Mouse (Mus musculus): ENCODE data around the gene Clasp1.

Clasp1 gene

DNA sequence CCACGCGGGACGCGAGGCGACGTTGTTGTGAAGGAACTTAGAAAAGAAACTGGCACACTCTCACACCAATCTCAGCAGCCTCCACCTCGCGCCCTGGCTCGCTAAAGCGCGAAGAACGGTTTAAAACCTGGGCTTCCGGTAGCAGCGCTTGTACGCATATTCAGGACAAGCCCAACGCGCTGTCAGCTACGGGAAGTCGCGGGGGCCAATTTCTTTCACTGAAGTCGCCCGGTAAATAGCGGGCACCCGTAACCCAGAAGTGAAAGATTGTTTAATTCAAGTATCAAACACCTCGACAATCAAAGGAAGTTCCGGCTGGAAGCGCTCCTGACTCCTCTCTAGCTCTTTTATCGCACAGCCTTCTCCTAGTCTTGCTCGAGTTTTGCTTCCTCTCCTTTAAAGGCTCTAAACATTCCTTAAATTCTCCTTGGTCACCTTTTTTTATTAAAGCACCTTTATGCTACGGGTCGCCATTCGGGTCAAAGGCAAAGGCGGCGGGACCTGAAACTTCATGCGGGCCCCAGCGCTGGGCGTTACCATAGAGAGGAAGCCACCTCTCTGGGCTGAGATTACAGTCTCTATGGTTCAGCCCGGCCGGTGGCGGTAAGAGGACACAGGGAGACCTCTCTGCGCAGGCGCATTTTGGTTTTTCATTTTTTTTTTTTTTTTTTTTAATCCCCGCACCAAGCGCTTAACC lies at the start of gene Clasp1:
Gene Clasp1, plus strand, starts transcription at position 302 of the 697 bp plus-strand sequence.
- peak; percentile 98 for DNase-seq (ENCODE audit: low read depth, low spot score)

GRCm38 (mm10) chr1:118343649-118344435 lies 45.0 kb upstream of the Clasp1 start:
- no peak for DNase-seq (ENCODE audit: low read depth, low spot score)

DNA sequence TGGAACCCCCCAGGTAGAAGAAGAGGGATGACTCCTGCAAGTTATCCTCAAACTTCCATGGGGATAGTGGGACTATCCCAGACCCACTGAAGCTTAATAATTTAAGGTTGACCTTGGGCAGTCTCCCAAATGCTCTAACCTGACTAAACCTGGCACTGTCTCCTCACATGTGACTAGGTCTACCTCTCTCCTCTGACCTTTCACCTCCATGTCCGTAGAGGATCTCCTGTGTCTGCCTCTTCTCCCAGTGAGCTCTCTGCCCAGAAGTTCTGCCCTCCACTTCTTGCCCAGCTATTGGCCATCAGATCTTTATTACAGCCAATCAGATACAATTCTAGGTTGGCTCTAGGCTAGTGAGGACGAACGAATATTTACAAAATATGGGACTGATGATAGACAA lies 38.9 kb upstream of the Clasp1 start:
- DNase-seq (ENCODE audit: low read depth, low spot score): no peak

- peak; percentile 21 for DNase-seq (ENCODE audit: low read depth, low spot score)
These were observed 29.6 kb upstream of the Clasp1 start for GRCm38 (mm10) chr1:118359071-118359761.

- DNase-seq (ENCODE audit: low read depth, low spot score): no peak
These were observed 20.9 kb upstream of the Clasp1 start for GRCm38 (mm10) chr1:118367970-118368369.

GRCm38 (mm10) chr1:118368721-118369461 lies 20.0 kb upstream of the Clasp1 start:
- peak; percentile 28 for DNase-seq (ENCODE audit: low read depth, low spot score)

- DNase-seq (ENCODE audit: low read depth, low spot score): no peak
These were observed 11.1 kb upstream of the Clasp1 start for GRCm38 (mm10) chr1:118377784-118378183.

GRCm38 (mm10) chr1:118380105-118380786 lies 8.6 kb upstream of the Clasp1 start:
- no peak for DNase-seq (ENCODE audit: low read depth, low spot score)

- peak; percentile 55 for DNase-seq (ENCODE audit: low read depth, low spot score)
These were observed 616 bp upstream of the Clasp1 start for GRCm38 (mm10) chr1:118388127-118388756.

- no peak for DNase-seq (ENCODE audit: low read depth, low spot score)
These were observed 802 bp downstream of the Clasp1 start for GRCm38 (mm10) chr1:118389454-118390265.

GRCm38 (mm10) chr1:118390266-118390660 lies 1.4 kb downstream of the Clasp1 start:
- no peak for DNase-seq (ENCODE audit: low read depth, low spot score)

- DNase-seq (ENCODE audit: low read depth, low spot score): no peak
These were observed 2.1 kb downstream of the Clasp1 start for GRCm38 (mm10) chr1:118390871-118391387.

- DNase-seq (ENCODE audit: low read depth, low spot score): no peak
These were observed 3.4 kb downstream of the Clasp1 start for GRCm38 (mm10) chr1:118392246-118392645.

GRCm38 (mm10) chr1:118393916-118394315 lies 5.1 kb downstream of the Clasp1 start:
- DNase-seq (ENCODE audit: low read depth, low spot score): no peak

- DNase-seq (ENCODE audit: low read depth, low spot score): no peak
These were observed 9.0 kb downstream of the Clasp1 start for GRCm38 (mm10) chr1:118397866-118398265.

DNA sequence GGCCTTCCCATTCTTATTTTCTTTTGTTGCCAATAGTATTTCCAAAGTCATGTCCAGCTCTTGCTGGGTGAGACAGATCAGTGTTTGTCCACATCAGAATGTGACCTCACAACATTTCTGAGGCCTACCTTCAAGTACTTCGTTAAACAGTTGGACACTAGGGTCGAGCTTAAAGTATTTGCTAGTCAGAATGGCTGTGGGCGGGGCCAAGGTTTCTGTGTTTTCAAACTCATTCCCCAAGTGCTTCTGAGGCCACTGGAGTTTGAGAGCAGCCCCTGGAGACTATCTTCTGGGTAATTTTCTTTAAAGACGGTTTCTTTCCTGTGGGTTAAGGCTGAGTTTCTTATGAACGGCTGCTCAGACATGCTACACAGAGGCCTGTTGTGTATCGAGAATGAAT lies 9.7 kb downstream of the Clasp1 start:
- no peak for DNase-seq (ENCODE audit: low read depth, low spot score)

DNA sequence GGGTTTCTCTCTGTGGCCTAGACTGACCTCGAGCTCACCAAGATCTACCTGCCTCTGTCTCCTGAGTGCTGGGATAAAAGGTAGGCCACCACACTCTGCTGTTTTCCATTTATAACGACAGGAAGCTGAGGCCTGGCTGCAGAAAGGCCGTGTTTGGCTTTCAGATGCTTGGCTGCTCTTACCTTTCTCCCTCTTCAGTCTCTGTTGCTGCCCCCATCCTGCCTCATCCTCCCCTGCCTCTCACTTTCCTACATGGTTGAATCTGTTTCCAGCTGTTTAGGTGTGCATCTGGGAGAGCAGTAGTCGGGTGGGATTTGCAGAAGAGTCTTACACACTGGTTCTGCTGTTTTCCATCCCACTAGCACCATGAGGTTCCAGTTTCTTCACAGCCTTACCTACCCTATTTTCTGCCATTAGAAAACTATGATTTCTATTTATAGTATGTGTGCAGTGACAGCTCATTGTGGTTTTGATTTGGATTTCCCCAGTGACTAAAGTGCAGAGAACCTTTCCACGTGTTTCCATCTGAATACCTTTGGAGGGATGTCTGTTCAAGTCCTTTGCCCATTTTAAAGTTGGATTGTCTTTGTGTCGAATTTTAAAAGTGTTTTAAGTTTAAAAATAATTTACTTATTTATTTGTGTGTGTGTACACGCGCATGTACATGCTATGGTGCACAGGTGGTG lies 10.9 kb downstream of the Clasp1 start:
- DNase-seq (ENCODE audit: low read depth, low spot score): no peak

DNA sequence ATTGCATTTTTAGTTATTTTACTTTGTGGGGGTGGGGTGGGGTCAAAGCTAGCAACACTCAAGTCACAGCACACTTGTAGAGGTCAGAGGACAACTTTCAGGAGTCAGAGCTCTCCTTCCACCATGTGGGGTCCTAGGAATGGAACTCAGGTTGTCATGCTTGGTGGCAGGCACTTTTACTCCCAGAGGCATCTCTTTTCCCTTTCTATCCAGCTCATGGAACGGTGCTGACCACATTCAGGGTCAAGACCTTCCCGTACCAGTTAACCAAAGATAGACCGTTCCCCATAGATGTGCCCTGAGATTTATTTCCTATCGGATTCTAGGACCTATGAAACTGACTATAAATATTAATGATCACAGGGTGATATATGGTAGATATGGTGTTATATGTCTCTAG lies 13.1 kb downstream of the Clasp1 start:
- no peak for DNase-seq (ENCODE audit: low read depth, low spot score)

GRCm38 (mm10) chr1:118402556-118402955 lies 13.7 kb downstream of the Clasp1 start:
- DNase-seq (ENCODE audit: low read depth, low spot score): peak; percentile 21

Data from skeletal muscle tissue, adult 2 months (tissue).